Mouse (Mus musculus): ENCODE results near the gene Ptprk.

The Ptprk gene

DNA sequence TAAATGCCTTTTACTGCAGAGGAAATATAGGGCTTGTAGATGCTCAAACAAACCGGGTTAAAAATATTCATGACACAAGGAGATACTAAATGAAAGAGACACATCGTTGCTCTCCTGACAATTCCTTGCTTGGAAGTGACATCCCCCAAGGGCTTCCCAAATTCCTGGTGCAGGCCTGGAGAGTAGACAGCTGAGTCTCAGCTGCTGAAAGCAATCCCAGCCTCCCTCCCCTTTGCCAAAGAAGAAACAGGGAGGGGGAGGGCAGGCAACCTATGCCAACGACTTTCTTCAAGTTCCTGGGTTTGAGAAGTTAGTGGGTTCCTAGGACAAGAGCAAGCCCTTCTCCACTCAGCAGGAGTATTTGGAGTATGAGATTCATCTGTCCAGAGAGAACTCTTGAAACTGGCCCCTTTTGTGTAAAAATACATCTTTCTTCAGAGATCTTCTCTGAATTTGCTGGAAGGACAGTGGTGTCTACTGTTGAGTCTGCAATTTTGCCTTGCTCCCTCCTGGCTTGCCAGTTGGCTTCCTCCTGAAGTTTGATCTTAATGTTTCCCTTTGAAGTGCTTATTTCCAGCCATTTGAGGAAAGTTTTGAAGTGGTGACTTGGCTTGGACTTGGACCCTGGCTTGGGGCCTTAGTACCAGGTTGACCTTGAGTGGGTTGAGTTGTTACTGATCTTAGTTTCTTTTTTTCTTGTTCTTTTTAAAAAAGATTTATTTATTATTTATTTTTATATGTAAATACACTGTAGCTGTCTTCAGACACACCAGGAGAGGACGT, 111.6 kb downstream of the Ptprk start:
- no peak for DNase-seq (ENCODE audit: low spot score)

DNA sequence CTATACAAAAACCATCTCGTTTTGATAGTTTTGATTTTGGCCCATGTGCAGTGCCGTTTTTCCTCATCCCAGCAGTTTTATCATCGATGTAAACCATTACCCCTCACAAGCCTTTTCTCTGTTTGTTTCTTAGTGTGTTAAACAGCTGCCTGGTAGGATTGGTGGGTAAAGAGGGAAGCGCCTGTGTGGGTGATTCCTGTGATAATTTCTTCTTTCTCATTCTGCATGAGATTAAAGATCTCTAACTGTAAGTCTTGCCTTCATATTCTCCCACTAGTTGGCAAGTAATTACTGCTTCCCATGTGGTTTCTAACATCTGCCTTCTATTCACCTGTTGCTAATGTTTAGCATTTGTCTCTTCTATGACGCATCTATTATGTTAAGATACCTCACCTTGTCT, 116.8 kb downstream of the Ptprk start:
- DNase-seq (ENCODE audit: low spot score), result no peak

DNA sequence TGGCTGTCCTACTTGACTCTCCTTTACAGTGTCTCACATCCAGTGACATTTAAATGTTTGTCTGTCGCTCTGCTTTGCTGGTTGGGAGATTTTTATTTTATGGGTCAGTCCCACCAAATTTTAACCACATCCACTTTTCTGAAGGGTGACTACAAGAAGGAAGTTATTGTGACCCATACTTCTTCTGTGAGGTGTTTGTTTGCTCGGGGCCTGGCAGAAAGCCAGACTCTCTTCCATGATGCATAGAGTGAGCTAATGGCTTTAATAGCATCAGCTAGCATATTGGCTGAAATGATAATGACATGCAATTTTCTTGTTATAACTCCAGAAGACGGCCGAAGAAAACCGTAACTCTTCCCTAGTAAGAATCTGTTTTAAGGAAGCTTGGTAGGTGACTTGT, 119.0 kb downstream of the Ptprk start:
- DNase-seq (ENCODE audit: low spot score), result no peak

DNA sequence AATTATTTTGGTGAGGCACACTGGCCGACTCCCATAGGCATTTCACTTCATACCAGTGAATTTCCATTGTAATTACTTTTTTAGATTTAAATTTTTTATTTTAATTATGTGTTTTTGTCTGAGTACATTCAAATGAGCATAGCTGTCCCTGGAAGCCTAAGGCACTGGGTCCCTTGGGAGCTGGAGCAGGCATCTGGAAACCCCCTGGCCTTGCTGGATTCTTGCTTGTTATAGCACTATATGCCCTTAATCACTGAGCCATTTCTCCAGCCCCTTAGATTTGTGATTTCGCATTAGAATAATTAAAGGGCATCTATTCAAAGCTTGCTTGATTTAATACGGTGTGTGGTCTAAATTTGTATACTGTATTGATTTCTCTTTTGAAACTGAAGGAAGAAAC, 126.0 kb downstream of the Ptprk start:
- DNase-seq (ENCODE audit: low spot score), result no peak

DNA sequence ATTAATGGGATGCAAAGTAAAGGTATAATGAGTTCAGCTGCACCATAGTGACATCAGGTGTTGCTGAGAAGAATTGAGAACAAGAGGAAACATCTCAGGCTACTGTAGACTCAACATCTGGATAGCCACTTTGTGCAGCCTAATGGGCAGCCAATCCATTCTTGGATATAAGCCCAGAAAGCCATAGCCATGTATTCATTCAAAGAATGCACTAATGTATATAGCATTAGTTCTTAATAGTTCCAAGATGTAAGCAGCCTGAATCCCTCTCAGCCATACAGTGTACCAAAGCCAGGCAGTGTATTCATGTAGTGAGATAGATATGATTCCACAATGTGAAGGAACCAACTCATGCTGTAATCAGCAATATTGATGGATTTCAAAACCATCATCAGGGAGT, 134.8 kb downstream of the Ptprk start:
- no peak for DNase-seq (ENCODE audit: low spot score)

DNA sequence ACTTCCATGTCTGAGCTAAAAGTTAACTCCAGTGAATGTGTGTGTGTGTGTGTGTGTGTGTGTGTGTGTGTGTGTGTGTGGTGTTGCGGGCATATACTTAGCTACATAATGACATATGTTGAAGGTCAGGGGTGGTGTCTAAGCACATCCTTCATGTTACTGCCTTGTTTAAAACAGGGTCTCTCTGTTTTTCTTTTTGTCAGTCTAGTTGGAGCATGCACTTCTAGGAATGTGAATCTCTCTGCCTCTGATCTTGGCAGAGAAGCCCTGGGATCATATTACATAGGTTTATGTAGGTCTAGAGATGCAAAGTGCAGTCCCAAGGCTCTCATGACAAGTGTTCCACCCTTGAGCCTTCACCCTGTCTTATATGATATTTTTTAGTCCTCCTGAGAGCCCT, 137.5 kb downstream of the Ptprk start:
- no peak for DNase-seq (ENCODE audit: low spot score)

DNA sequence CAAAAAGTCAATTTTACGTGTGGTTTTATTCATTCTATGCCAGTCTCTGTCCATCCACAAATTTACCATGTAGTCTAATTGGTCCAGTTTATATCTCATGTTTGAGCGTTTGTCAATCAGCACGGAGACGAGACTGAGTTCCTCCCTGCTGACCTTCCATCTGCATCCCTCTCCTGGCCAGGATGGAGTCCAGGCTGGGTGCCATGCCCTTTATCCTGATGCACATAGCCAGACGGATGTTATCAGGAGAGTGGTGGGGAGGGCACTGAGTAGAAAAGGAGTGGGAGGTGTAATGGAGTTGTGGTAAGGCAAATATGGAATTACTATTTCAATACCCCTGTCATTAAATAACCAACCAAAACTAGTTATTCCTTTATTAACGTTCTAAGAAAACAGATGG, 140.5 kb downstream of the Ptprk start:
- no peak for DNase-seq (ENCODE audit: low spot score)

DNA sequence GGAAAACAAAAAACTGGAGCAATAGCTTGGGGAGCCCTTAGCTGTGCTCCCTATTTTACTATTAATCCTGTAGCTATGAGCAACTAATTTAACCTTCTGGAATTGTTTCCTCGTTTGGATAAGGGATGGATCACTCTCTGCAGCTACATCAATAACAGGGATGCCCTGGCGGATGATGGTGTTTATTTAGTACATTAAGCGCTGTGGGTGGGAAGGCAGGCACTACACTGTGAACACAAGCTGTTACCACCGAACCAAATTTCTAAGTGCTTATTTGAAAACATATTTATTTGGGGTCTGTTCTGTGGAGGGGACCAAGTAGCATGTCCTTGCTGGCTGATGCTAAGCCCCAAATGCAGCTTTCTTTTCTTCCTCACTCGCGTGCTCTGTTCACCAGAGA, 149.0 kb downstream of the Ptprk start:
- no peak for DNase-seq (ENCODE audit: low spot score)

DNA sequence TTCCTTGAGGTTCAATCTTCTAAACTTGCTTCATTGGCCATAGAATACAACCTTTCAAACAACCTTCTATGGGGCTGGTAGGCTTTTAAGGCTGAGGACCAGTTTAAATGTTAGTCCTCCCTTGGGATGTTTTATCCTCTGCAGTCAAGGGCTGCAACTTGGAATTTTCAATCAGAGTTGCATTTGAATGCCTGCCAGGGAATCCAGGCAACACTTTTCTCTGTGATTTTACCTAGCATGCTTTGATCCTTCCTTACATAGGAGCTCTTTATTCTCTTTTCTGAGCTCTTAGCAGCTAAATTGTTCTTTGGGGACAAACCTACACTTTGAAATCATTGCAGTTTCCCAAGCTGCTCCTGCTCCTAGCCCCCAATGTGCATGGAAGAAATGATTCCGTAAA, 149.8 kb downstream of the Ptprk start:
- DNase-seq (ENCODE audit: low spot score), result no peak

DNA sequence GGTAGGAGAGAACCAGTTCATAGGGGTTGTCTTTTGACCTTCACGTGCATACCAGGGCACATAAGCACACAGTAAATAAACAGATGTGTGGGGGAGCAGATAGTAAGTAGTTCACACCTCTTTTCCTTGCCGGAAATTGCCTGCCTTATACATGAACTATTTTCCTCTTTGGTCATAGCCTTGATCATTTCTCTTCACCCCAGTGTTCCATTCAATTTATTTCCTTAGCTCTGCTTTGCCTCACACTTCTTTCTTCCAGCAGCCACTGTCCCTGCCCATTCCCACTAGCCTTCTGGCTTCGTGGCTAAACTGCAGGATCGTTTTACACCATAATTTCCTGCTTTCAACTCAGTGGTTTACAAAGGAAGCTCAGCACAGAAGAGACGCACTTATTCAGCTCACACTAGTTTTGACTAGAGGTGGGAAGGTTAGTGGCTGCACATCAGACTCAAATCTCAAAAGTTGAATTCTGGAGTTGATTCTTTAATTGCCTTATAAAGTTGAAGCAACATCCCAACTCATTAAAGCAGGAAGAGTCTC, 151.0 kb downstream of the Ptprk start:
- no peak for DNase-seq (ENCODE audit: low spot score)

DNA sequence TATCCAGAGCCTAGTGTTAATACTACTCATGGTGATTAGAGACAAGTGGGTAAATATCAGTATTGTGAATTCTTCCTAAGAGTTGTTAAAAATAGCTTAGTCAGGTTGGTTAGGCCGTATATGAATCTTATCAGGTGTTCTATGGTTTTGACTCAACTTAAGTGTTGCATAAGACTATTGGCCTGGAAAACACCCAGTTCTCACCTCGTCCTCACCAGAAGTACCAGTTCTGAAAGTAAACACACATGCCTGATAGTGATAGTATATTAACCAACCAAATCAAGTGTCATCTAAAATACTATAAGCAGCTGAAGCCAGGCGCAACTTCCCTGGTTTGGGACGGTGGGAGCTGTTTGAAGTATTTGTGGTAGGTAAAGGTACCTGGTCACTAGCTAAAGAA, 153.1 kb downstream of the Ptprk start:
- DNase-seq (ENCODE audit: low spot score), result no peak

DNA sequence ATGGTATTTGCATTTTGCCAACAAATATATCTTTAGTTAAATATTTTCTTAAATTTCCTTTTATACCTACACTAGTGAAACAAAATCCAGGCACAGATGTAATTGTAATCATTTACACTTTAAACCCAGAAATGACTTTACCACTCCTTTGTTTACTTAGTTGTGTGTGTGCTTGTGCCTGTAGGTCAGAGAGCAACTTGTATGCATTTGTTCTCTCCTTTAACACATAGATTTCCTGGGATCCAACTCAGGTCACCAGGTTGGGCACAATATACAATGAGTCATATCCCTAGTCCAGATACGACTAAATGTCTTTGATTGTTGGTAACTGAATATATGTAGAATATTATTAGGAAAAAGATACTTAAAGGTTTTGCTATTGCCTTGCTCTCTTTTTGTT, 153.6 kb downstream of the Ptprk start:
- DNase-seq (ENCODE audit: low spot score), result no peak

DNA sequence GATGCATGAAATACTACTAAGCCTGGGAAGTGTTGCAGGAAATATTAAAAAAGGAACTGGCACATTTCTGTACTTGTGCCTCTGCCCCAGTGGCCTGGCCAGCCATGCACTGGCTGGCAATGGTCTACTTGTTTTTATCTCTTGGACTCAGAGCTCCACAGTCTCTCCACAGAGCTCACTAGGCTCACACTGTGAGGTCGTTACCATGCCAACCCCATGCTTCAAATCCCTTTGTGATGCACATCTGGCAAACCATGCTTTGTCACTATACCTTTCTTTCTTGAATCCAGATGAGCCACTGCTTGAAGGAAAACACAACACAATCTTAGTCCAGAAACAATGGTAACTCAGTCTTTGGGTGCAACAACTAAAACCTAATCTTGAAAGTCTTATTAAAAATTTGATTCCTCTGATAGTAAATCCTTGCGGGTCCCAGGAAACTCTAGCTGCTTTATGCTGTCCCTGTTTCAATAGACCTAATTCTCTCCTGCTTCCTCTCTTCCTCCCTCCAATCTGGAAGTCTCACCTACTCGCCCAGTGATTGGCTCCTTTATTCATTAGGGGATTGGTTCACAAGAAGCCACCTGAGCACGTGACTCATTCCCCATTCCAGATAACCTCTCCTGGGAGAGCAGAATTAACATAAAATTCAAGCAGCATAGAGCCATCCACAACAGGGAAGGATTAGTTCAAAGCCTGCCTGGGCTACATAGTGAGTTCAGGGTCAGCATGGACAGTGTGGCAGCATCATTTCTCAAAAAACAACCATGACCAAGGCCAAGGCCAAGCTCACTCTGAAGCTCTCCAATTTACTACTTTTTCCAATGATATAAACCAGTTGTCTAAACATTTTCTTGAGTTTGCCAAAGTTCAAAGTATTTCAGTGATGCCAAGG, 157.9 kb downstream of the Ptprk start:
- peak; percentile 44 for DNase-seq (ENCODE audit: low spot score)

DNA sequence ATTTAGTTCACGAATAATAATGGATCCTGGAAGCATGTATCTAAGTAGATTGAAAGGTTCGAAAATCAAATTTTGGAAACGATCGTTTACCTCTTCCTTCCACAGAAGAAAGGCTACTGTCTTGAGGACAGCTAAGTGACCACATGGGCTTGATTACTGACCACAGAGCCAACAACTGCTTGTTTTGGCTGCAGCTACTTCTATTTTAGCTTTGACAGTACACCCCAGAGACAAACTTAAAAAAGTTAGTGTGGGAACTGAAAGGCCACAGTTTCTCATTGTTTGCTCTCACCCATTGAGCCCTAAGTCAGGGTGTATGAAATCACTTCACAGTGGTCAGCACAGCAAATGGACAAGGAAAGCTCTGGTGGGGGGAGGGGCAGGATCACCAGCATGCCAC, 174.4 kb downstream of the Ptprk start:
- DNase-seq (ENCODE audit: low spot score), result no peak

DNA sequence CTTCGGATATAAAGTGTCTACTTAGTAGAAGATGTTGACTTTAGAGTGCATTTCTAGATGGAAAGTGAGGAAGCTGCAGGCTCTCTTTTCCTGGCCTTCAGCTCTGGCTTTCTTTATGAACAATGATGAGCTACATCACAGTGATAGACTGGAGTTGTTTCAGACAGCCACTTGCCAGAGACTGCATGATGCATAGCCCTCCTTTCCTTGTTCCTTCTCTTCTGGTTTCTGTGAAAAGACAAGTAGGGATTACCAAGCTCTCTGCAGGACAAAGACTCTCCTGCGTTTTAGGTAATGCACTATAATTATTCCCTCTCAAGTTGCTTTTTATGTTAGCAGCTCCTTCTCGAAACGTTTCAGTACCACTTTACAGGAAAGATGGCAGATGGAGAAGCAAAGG, 176.8 kb downstream of the Ptprk start:
- no peak for DNase-seq (ENCODE audit: low spot score)

DNA sequence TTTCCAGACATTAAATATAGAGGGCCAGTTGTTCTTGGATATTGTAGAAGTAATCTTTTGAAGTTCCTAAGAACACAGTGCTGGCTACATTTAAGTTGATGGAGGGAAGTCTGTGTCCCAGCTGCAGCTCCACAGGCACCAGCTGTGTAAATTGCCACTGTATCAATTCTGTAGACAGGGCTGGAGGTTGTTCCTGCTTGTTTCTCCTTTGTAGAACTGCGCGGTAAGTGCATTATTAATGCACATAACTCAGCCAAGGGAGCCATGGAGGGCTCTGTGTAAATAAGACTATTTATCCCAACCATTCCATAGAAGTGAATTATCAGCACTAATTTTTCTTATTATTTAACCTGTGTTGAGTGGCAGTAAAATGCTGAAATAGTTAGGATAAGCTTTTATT, 186.0 kb downstream of the Ptprk start:
- no peak for DNase-seq (ENCODE audit: low spot score)

DNA sequence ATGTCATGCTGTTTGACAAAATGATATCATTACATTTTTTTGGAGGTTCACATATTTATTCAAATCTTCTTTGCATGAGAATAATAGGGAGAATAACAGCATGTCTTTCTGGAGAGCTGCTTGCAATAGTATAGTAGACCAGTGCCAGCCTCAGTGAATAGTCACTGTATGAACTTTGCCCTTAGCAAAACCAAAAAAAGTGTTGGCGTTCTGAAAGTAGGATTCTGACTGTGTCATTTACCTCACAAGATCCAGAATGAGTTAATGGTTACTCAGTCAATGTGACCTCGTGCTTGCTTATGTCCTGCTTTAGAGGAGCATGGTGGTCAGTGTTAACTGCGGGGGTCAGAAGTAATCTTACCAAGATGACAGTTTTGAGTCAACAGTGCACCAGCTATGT, 187.5 kb downstream of the Ptprk start:
- DNase-seq (ENCODE audit: low spot score), result no peak

DNA sequence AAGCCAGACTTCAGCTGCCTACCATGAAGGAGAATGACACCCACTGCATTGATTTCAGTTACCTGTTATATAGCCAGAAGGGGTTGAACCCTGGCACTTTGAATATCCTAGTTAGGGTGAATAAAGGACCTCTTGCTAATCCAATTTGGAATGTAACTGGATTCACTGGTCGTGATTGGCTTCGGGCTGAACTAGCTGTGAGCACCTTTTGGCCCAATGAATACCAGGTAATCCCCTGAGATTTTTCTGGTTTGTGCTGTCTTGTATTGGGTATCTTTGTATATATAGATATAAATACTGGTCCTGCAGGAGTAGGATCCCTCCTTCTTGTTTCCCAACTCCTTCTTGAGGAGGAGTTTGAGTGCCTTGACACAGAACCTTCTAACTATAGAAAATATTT, 188.9 kb downstream of the Ptprk start:
- no peak for DNase-seq (ENCODE audit: low spot score)

DNA sequence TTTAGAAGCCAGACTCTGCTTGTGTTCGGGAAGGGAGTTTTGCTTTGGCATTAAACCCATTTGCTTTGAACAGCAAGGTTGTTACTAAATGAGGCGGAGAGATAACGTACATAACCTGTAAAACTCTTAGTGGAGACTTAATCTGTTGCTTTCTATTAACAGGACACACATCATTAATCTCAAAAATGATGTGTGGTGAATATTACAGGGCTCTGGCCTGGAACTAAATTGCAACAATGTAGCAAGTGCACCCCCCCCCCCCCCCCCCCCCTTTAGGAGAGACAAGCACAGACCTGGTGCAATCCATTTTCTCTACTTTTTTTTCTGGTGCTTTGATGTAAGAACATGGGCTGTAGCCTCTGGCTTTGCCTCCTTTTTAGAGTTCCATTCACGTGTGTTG, 195.7 kb downstream of the Ptprk start:
- no peak for DNase-seq (ENCODE audit: low spot score)

DNA sequence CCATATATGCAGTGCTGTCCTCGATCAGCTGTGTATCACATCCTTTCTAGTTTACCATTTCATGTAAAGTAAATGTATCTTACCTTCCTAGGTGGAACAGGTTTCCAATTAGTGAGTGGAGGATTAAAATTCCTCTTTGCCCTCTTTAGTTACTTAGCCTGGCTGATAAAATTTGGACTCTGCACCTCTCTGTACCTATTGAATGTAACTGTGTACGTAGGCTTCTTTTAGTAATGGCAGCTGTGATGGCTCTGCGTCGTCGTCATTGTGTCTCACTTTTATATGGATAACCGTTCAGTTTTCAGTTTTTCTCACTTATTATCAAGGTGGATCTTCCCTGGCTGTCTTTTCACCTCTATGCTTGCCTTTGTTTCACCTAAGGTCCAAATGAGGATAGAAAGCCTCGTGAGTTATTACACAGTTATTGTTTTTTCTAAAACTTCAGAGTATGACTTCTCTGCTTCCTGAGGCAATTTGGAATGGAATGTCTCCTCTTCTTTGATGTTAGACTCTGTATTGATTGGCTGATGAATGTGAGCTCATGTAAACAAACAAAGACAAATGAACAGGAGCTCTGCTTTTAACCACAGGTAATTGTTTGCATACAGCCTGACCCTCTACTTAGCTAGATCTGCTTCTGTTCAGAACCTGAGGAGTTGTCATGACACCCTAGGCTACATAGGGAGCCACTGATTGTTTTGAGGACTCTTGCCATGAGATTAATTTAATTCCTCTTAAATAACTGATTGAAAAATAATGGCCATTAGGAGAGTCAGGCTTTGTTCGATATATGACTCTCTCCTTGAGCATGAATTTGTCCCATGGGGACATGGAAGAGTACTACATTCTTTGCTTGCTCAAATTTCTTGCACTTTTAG, 197.3 kb downstream of the Ptprk start:
- DNase-seq (ENCODE audit: low spot score), result no peak

DNA sequence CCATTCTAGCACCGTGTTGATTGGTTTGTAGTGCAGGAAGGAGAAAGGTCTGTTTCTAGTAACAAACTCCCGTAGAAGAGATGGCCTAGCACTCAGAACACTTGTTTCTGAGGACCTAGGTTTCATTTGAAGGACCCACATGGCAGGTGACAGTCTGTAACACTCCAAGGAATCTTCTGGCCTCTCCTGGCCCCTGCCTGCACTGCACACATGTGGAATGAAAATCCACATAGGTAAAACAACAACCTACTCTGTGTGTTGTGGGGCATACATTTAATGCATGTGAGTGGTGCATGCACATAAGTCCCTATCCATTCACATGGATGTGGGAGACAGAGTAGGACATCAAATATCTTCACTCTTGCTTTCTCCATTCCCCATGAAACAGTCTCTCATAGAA, 204.1 kb downstream of the Ptprk start:
- DNase-seq (ENCODE audit: low spot score), result no peak

DNA sequence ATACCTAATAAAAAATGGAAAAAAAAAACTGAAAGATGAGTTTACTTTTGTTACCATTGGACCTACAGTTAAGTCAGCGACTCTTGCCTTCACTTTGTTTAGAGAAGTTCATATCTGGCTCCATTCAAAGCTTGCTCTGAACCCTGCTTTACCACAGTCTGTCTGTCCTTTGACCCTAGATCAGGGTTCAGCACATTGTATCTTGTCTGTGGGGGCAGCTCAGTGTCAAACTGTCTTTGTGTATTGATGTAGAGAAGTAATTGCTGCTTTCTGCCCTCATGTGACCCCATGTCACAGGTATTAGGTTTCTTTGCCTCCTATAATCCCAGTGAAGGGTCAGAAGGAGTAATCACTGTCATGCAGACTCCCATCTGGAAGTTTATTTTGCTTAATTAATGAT, 222.9 kb downstream of the Ptprk start:
- no peak for DNase-seq (ENCODE audit: low spot score)
